Mouse (Mus musculus) lung, postnatal 0 days (tissue): Measurements from ENCODE around the gene 1700017B05Rik. TPM values are rescaled to one million over a fixed set of nuclear protein-coding genes. Genes with fewer than 3 reads are reported as not detected.
A peak's percentile ranks its signal among the peaks of the same experiment; 100 is the strongest.

Experiments used
- ATAC-seq: fragments of 200-750 bp; cut with Nextera tagmentation; 2 replicates; pipeline ENCODE4 v1.8.0; 2017; ENCODE audit warnings: moderate library complexity
- DNase-seq: peaks from one replicate; pipeline ENCODE4 v3.0.0-alpha.2; 2016; ENCODE audit warnings: low spot score
- H3K27ac ChIP-seq: fragments of 300-500 bp; sonication (generic); 2 replicates; pipeline ENCODE4 v1.5.1; 2014; ENCODE audit warnings: antibody characterized with exemption, mild to moderate bottlenecking, low read length, mixed read lengths
- H3K27me3 ChIP-seq: fragments of 300-500 bp; sonication (generic); replicated peaks from 2 replicates; pipeline ENCODE4 v1.6.1; 2014; ENCODE audit warnings: low read length, mixed read lengths; ENCODE audit not compliant: insufficient read depth
- H3K36me3 ChIP-seq: fragments of 300-500 bp; sonication (generic); 2 replicates; pipeline ENCODE4 v1.6.1; 2014; ENCODE audit warnings: low read length, mixed read lengths; ENCODE audit not compliant: insufficient read depth
- H3K4me1 ChIP-seq: fragments of 300-500 bp; sonication (generic); 2 replicates; pipeline ENCODE4 v1.6.1; 2014; ENCODE audit warnings: antibody characterized with exemption, low read depth, low read length, mixed read lengths; ENCODE audit not compliant: insufficient read depth
- H3K4me2 ChIP-seq: fragments of 300-500 bp; sonication (generic); replicated peaks from 2 replicates; pipeline ENCODE4 v1.6.1; 2014; ENCODE audit warnings: low read depth, mild to moderate bottlenecking, low read length, moderate library complexity, mixed read lengths
- H3K4me3 ChIP-seq: fragments of 300-500 bp; sonication (generic); 2 replicates; pipeline ENCODE4 v1.5.1; 2014; ENCODE audit warnings: low read depth, low read length
- H3K9ac ChIP-seq: fragments of 300-500 bp; sonication (generic); replicated peaks from 2 replicates; pipeline ENCODE4 v1.6.1; 2014; ENCODE audit warnings: low read depth, mild to moderate bottlenecking
- H3K9me3 ChIP-seq: fragments of 300-500 bp; sonication (generic); 2 replicates; pipeline ENCODE4 v1.6.1; 2016; ENCODE audit warnings: low read length, mixed read lengths
- CTCF ChIP-seq: IDR thresholded peaks from 2 replicates; pipeline ENCODE4 v1.5.1; 2016; ENCODE audit warnings: antibody characterized with exemption, mild to moderate bottlenecking
- EP300 ChIP-seq: IDR thresholded peaks from 2 replicates; pipeline ENCODE4 v1.6.1; 2016; ENCODE audit warnings: antibody characterized with exemption, mild to moderate bottlenecking, control low read depth
- WGBS: fragments of 180-500 bp; shearing (Covaris S2); extraction: QIAGEN DNeasy Blood & Tissue Kit; methylation state at CpG from one replicate; pipeline ENCODE4 v1.1.7; 2014; 5-methylcytosine and 5-hydroxymethylcytosine counted together
- polyA plus RNA-seq: library from polyadenylated mRNA; unstranded; fragments of >200 nt; fragmentation: Nextera tagmentation; extraction: Ambion mirVana; gene quantifications from 2 replicates; pipeline ENCODE4 v1.2.1, GENCODE M21; 2015

1700017B05Rik gene
- polyA plus RNA-seq, 1 experiment from 2014 or later, result 15.6 TPM

DNA sequence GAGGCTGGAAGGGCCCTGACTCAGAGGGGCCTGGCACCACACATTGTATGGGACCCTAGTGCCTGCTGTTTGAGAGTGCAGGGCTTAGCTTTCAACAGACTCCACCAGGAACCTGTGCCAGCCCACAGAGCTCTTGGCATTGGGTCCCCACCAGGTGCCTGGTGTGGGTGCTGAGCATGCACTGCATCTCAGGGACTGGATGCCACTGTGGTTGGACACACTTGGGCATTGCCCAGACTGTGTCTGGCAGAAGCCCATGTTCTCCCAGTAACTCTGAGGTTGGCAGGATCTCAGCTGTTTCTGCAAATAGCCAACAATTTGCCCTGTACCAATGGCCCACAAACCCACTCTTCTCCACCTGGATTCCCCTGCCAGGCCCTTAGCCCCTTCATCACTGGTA, 13.9 kb upstream of the 1700017B05Rik start:
- H3K27ac ChIP-seq, result no peak overlapping the region
- peaks cover under 1% of the 10 kb centered on the region; the same call in 1 of the 2 replicates for H3K4me1 ChIP-seq
- H3K9me3 ChIP-seq, result no peaks in the 10 kb centered on the region
- no peaks in the 10 kb centered on the region for H3K36me3 ChIP-seq
- H3K9ac ChIP-seq, result no peak overlapping the region
- H3K4me2 ChIP-seq, result no peak overlapping the region
- ATAC-seq (no peak), DNase-seq (no peak)
- H3K4me3 ChIP-seq, result no peak overlapping the region
- TF ChIP-seq EP300, result no peak
- no peak for TF ChIP-seq CTCF
- no peaks in the 10 kb centered on the region for H3K27me3 ChIP-seq

DNA sequence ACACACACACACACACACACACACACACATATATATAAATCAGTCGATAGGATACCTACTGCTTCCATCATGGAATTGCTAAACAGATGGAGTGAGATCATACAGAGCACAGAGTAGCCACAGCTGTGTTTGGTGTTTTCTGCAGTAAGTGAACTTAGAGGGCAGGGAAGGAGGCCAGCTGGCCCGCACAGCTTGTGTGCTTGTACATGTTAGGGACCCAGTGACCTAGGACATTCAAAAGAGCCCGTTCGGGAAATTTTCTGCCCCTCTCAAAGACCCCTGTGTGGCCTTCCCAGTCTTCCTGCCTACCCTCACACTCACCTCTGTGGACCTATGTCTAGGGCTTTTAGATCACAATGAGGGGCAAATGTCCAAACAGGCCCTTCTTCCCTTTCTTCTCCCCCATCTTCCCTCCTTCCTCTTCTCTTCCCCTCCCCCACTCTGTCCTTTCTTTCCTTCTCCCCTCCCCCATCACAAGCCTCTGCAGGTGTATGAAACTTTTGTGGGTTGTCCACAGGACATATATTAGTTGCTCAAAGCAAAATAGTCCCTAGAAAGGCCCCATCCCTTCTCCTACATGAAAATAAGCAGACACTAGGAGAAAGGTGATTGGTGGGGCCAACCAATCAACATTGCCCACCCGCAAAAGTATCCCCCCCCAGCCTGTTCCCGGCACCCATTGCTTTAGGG, 11.5 kb upstream of the 1700017B05Rik start:
- ATAC-seq (peak; percentile 45), DNase-seq (peak; percentile 71)
- TF ChIP-seq EP300 (no peak), CTCF (no peak)
- no peaks in the 10 kb centered on the region for H3K27me3 ChIP-seq
- H3K36me3 ChIP-seq, result no peaks in the 10 kb centered on the region
- H3K4me1 ChIP-seq, result no peaks in the 10 kb centered on the region
- no peak overlapping the region for H3K27ac ChIP-seq
- H3K4me3 ChIP-seq, result no peak overlapping the region
- 36% methylated on average over 6 of the region's 6 CpGs for WGBS
- no peak overlapping the region for H3K4me2 ChIP-seq
- H3K9me3 ChIP-seq, result no peaks in the 10 kb centered on the region
- H3K9ac ChIP-seq, result no peak overlapping the region

DNA sequence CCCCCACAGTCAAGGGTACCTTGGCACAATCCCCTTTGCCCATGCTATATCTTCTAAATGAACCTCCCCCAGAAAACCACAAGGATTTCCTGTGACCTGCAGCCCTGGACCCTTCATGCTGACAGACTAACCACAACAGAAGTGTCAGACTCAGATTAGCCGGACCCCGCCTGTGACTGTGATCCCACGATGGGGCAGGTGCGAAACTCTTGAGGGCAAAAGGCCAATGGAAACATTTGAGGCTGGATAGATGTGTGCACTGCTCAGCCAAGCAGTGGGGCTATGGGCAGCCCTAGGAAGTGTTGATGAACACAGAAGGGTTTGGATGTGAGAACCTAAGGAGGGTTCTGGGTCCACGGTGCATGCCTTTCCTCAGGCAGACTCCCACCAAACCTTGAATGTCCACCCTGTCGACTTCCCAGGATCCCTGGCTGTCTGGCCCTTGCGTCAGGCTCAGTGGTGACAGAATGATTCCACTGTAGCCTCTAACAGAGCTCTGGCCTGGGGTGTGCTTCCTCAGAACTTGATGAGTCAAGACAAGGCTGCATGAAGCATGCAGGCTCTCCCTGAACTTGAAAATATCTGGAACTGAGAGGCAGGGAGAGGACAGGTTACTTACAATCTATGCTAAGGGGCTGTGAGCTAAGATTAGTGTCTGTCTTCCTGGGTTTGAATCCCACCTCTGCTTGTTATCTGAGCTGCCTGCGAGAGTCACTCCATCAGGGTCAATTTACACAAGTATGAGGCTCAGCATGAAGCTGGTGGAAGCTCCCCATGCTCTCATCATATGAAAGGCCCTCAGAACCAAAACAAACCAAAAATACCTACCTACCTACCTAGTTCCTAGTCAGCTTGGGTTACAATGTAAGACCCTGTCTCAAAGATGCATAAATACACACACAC, 10.7 kb upstream of the 1700017B05Rik start:
- Histone ChIP-seq H3K4me1 (no peaks in the 10 kb centered on the region), H3K9me3 (no peaks in the 10 kb centered on the region), H3K27ac (no peak overlapping the region), H3K27me3 (no peaks in the 10 kb centered on the region), H3K9ac (no peak overlapping the region), H3K4me2 (no peak overlapping the region), H3K36me3 (no peaks in the 10 kb centered on the region), H3K4me3 (no peak overlapping the region)
- TF ChIP-seq CTCF, result no peak
- no peak for TF ChIP-seq EP300
- WGBS, result 61% methylated on average over 8 of the region's 8 CpGs
- no peak for DNase-seq
- ATAC-seq, result no peak

DNA sequence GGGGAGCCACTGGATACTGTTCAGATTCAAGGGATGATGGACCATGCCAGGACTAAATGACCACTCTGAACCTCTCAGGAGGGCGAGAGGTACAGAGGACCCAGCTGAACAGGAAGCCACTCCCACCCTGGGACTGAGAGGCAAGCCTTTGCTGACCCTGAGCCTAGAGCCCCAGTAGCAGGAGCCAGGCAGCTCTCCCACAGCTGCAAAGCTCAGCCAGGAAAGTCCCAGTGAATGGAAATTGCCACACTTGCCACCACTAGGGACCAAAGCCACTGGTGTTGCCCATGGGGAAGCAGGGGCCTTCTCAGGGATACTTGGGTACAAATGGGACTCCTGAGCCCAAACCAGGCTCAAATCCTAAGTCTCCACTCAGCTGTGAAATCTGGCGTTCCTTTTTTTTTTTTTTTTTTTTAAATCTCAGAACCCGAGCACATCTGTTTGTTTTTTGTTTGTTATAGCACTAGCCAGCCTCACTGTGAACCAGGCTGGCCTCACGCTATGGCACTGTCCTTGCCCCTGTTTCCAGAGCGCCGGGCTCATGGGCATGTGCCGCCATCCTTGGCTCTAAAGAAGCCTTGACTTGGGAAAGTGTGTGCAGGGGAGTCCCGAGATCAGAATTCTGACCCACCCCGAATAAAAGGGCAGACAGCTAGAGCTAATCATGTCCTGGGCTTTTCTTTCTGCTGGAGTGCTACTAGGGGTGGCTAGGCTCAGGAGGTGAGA, 9.6 kb upstream of the 1700017B05Rik start:
- ATAC-seq (no peak), DNase-seq (no peak)
- Histone ChIP-seq H3K9ac (no peak overlapping the region), H3K27me3 (no peaks in the 10 kb centered on the region), H3K4me2 (no peak overlapping the region), H3K27ac (no peak overlapping the region), H3K9me3 (no peaks in the 10 kb centered on the region), H3K4me3 (no peak overlapping the region), H3K4me1 (no peaks in the 10 kb centered on the region), H3K36me3 (no peaks in the 10 kb centered on the region)
- no peak for TF ChIP-seq EP300
- peak; percentile 20; the same call in 1 of the 2 replicates for TF ChIP-seq CTCF
- WGBS, result 61% methylated on average over 9 of the region's 9 CpGs

DNA sequence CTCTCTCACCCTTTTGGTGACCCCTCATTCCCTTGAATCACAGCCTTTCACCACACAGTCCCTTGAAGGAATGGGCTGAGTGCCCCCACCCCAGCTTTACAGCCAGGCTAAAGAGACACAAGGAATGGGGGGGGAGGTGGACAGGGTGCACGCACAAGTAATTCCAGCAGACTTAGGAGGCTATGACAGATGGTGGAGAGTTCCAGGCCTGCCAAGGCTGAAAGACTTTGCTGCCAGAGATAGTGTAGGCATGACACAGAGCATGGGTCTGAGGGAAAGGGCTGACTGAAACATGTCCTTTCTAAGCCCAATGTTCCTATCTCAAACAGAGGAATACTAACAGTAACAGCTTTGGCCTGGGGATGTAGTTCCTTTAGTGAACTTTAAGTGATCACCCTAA, 8.7 kb upstream of the 1700017B05Rik start:
- Histone ChIP-seq H3K27ac (no peak overlapping the region), H3K4me1 (no peaks in the 10 kb centered on the region), H3K9me3 (no peaks in the 10 kb centered on the region), H3K27me3 (no peaks in the 10 kb centered on the region), H3K4me2 (no peak overlapping the region), H3K36me3 (no peaks in the 10 kb centered on the region), H3K9ac (no peak overlapping the region), H3K4me3 (no peak overlapping the region)
- DNase-seq (no peak), ATAC-seq (no peak)
- TF ChIP-seq CTCF (no peak), EP300 (no peak)
- 89% methylated on average over 1 of the region's 1 CpGs for WGBS

DNA sequence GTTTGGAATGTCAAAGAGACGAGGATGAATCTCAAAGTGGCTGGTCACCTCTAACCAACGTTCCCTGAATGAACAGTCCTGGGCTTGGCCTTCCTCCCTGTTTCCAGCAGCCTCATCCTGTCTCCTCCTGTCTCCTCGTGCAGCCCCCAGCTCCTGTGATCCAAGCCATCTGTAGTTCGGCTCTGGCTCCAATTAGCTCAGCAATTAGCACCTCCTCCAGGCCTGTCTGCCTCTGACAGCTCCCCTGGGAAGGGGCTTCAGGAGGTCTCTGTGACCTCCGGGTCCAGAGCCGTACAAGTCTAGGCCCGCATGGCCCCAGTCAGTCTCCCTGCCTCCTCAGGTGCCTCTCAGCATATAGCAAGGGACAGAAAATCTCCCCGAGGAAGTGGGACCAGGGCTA, 8.0 kb upstream of the 1700017B05Rik start:
- DNase-seq (no peak), ATAC-seq (no peak)
- Histone ChIP-seq H3K9me3 (no peaks in the 10 kb centered on the region), H3K36me3 (no peaks in the 10 kb centered on the region), H3K4me1 (no peaks in the 10 kb centered on the region), H3K4me2 (no peak overlapping the region), H3K27me3 (no peaks in the 10 kb centered on the region), H3K9ac (no peak overlapping the region), H3K27ac (no peak overlapping the region), H3K4me3 (no peak overlapping the region)
- TF ChIP-seq EP300 (no peak), CTCF (no peak)
- WGBS, result 49% methylated on average over 8 of the region's 8 CpGs
